Mouse (Mus musculus): Measurements from ENCODE around the gene Scn1b. TPM values are rescaled to one million over a fixed set of nuclear protein-coding genes. Genes with fewer than 3 reads are reported as not detected.
A peak's percentile ranks its signal among the peaks of the same experiment; 100 is the strongest.

Scn1b gene
- polyA plus RNA-seq, 1 experiment from 2014 or later = 2.7 TPM

- H3K27me3 ChIP-seq (replicated peaks; ENCODE audit: control insufficient read depth, insufficient read depth, low read length) = no peaks in the 10 kb centered on the region
- H3K4me3 ChIP-seq (ENCODE audit: low read depth, low read length) = no peak overlapping the region
- TF ChIP-seq CTCF (IDR thresholded peaks at IDR 0.05; ENCODE audit: low read depth) = peak; percentile 96
- H3K9ac ChIP-seq (ENCODE audit: low read depth, low read length) = no peak overlapping the region
- peak; percentile 71 for ATAC-seq
- no peak overlapping the region for H3K27ac ChIP-seq (ENCODE audit: low read depth, low read length)
- 44% methylated on average over 20 of the region's 20 CpGs for WGBS
- H3K9me3 ChIP-seq (ENCODE audit: control insufficient read depth) = no peaks in the 10 kb centered on the region
- no peaks in the 10 kb centered on the region for H3K4me1 ChIP-seq (replicated peaks; ENCODE audit: control insufficient read depth, insufficient read depth, low read length)
- H3K4me2 ChIP-seq (replicated peaks; ENCODE audit: low read depth) = peak overlapping the region; percentile 50
- H3K36me3 ChIP-seq (ENCODE audit: control insufficient read depth, insufficient read depth) = no peaks in the 10 kb centered on the region
Measured at GRCm38 (mm10) chr7:31097583-31098248, 29.1 kb downstream of the Scn1b start.

GRCm38 (mm10) chr7:31096892-31097564 lies 29.8 kb downstream of the Scn1b start:
- Histone ChIP-seq H3K4me1 (replicated peaks; ENCODE audit: control insufficient read depth, insufficient read depth, low read length) (no peaks in the 10 kb centered on the region), H3K9me3 (ENCODE audit: control insufficient read depth) (no peaks in the 10 kb centered on the region), H3K27me3 (replicated peaks; ENCODE audit: control insufficient read depth, insufficient read depth, low read length) (no peaks in the 10 kb centered on the region), H3K9ac (ENCODE audit: low read depth, low read length) (no peak overlapping the region), H3K4me2 (replicated peaks; ENCODE audit: low read depth) (no peak overlapping the region), H3K4me3 (ENCODE audit: low read depth, low read length) (no peak overlapping the region), H3K36me3 (ENCODE audit: control insufficient read depth, insufficient read depth) (no peaks in the 10 kb centered on the region), H3K27ac (ENCODE audit: low read depth, low read length) (no peak overlapping the region)
- 77% methylated on average over 9 of the region's 9 CpGs for WGBS
- no peak for ATAC-seq
- no peak for TF ChIP-seq CTCF (IDR thresholded peaks at IDR 0.05; ENCODE audit: low read depth)

GRCm38 (mm10) chr7:31094774-31095501 lies 31.9 kb downstream of the Scn1b start:
- no peak for ATAC-seq
- no peaks in the 10 kb centered on the region for H3K4me1 ChIP-seq (replicated peaks; ENCODE audit: control insufficient read depth, insufficient read depth, low read length)
- no peak overlapping the region for H3K9ac ChIP-seq (ENCODE audit: low read depth, low read length)
- no peaks in the 10 kb centered on the region for H3K9me3 ChIP-seq (ENCODE audit: control insufficient read depth)
- no peaks in the 10 kb centered on the region for H3K36me3 ChIP-seq (ENCODE audit: control insufficient read depth, insufficient read depth)
- no peaks in the 10 kb centered on the region for H3K27me3 ChIP-seq (replicated peaks; ENCODE audit: control insufficient read depth, insufficient read depth, low read length)
- H3K4me3 ChIP-seq (ENCODE audit: low read depth, low read length) = no peak overlapping the region
- no peak overlapping the region for H3K4me2 ChIP-seq (replicated peaks; ENCODE audit: low read depth)
- no peak overlapping the region for H3K27ac ChIP-seq (ENCODE audit: low read depth, low read length)
- TF ChIP-seq CTCF (IDR thresholded peaks at IDR 0.05; ENCODE audit: low read depth) = no peak; the same call in 1 of the 2 replicates
- WGBS = 28% methylated on average over 12 of the region's 12 CpGs

- 82% methylated on average over 2 of the region's 2 CpGs for WGBS
- Histone ChIP-seq H3K9me3 (ENCODE audit: control insufficient read depth) (no peaks in the 10 kb centered on the region), H3K36me3 (ENCODE audit: control insufficient read depth, insufficient read depth) (no peaks in the 10 kb centered on the region), H3K4me3 (ENCODE audit: low read depth, low read length) (no peak overlapping the region), H3K9ac (ENCODE audit: low read depth, low read length) (no peak overlapping the region), H3K4me1 (replicated peaks; ENCODE audit: control insufficient read depth, insufficient read depth, low read length) (no peaks in the 10 kb centered on the region), H3K4me2 (replicated peaks; ENCODE audit: low read depth) (no peak overlapping the region), H3K27me3 (replicated peaks; ENCODE audit: control insufficient read depth, insufficient read depth, low read length) (no peaks in the 10 kb centered on the region), H3K27ac (ENCODE audit: low read depth, low read length) (no peak overlapping the region)
- ATAC-seq = no peak
- TF ChIP-seq CTCF (IDR thresholded peaks at IDR 0.05; ENCODE audit: low read depth) = no peak
Measured at GRCm38 (mm10) chr7:31089721-31090120, 37.1 kb downstream of the Scn1b start.

GRCm38 (mm10) chr7:31088206-31088605 lies 38.6 kb downstream of the Scn1b start:
- no peak for TF ChIP-seq CTCF (IDR thresholded peaks at IDR 0.05; ENCODE audit: low read depth)
- no peak overlapping the region for H3K4me2 ChIP-seq (replicated peaks; ENCODE audit: low read depth)
- no peak overlapping the region for H3K9ac ChIP-seq (ENCODE audit: low read depth, low read length)
- no peak for ATAC-seq
- no peaks in the 10 kb centered on the region for H3K9me3 ChIP-seq (ENCODE audit: control insufficient read depth)
- H3K27me3 ChIP-seq (replicated peaks; ENCODE audit: control insufficient read depth, insufficient read depth, low read length) = no peaks in the 10 kb centered on the region
- 70% methylated on average over 3 of the region's 3 CpGs for WGBS
- no peak overlapping the region for H3K27ac ChIP-seq (ENCODE audit: low read depth, low read length)
- no peaks in the 10 kb centered on the region for H3K36me3 ChIP-seq (ENCODE audit: control insufficient read depth, insufficient read depth)
- H3K4me3 ChIP-seq (ENCODE audit: low read depth, low read length) = no peak overlapping the region
- no peaks in the 10 kb centered on the region for H3K4me1 ChIP-seq (replicated peaks; ENCODE audit: control insufficient read depth, insufficient read depth, low read length)

GRCm38 (mm10) chr7:31087262-31087661 lies 39.5 kb downstream of the Scn1b start:
- TF ChIP-seq CTCF (IDR thresholded peaks at IDR 0.05; ENCODE audit: low read depth) = no peak
- H3K27me3 ChIP-seq (replicated peaks; ENCODE audit: control insufficient read depth, insufficient read depth, low read length) = no peaks in the 10 kb centered on the region
- ATAC-seq = no peak
- WGBS = 57% methylated on average over 2 of the region's 2 CpGs
- H3K4me2 ChIP-seq (replicated peaks; ENCODE audit: low read depth) = no peak overlapping the region
- H3K4me1 ChIP-seq (replicated peaks; ENCODE audit: control insufficient read depth, insufficient read depth, low read length) = no peaks in the 10 kb centered on the region
- H3K9me3 ChIP-seq (ENCODE audit: control insufficient read depth) = no peaks in the 10 kb centered on the region
- no peak overlapping the region for H3K27ac ChIP-seq (ENCODE audit: low read depth, low read length)
- no peak overlapping the region for H3K4me3 ChIP-seq (ENCODE audit: low read depth, low read length)
- H3K36me3 ChIP-seq (ENCODE audit: control insufficient read depth, insufficient read depth) = no peaks in the 10 kb centered on the region
- no peak overlapping the region for H3K9ac ChIP-seq (ENCODE audit: low read depth, low read length)

Measured in intestine, postnatal 0 days (tissue).